Mouse (Mus musculus) Patski (cell line): Measurements from ENCODE around the gene Hyal3. TPM values are rescaled to one million over a fixed set of nuclear protein-coding genes. Genes with fewer than 3 reads are reported as not detected.
A peak's percentile ranks its signal among the peaks of the same experiment; 100 is the strongest.
"Not testable (repeated sequence)": the region's sequence is repeated elsewhere in the genome, so short reads cannot be mapped to it uniquely, and the experiment has no call there.

Source experiments
- ATAC-seq: fragments of 100-300 bp; one replicate; pipeline ENCODE4 v1.8.0; 2021
- CTCF ChIA-PET: fragments of 350-600 bp; sonication (Branson Sonifier 250); formaldehyde crosslinking; loops from one replicate; lab custom pipeline; 2022; ENCODE audit warnings: inconsistent platforms; lab: Charles Lee
- POLR2A ChIA-PET: fragments of 350-600 bp; sonication (Branson Sonifier 250); formaldehyde crosslinking; loops from one replicate; lab custom pipeline; 2022; ENCODE audit warnings: antibody characterized with exemption, inconsistent platforms; lab: Charles Lee
- DNase-seq: peaks from one replicate; pipeline ENCODE4 v3.0.0-alpha.2; 2011; ENCODE audit warnings: low read depth, low spot score
- H3K27me3 ChIP-seq: fragments of 371-371 bp; one replicate; pipeline ENCODE4 v1.5.1; 2021
- CTCF ChIP-seq: fragments of 100-300 bp; IDR thresholded peaks from one replicate; pipeline ENCODE4 v1.5.1; 2021
- in situ Hi-C: fragments of 300-500 bp; cut with MboI; formaldehyde crosslinking; loops from 3 replicates; pipeline ENCODE4 v1.11.1; 2018; ENCODE audit warnings: low pct_unique_long_range_greater_than_20kb, mixed read lengths
- polyA plus RNA-seq: library from polyadenylated mRNA; unstranded; gene quantifications from one replicate; pipeline ENCODE4 v1.2.3, GENCODE M21; 2021

The Hyal3 gene
- polyA plus RNA-seq, 1 experiment from 2014 or later, result 1.1 TPM

DNA sequence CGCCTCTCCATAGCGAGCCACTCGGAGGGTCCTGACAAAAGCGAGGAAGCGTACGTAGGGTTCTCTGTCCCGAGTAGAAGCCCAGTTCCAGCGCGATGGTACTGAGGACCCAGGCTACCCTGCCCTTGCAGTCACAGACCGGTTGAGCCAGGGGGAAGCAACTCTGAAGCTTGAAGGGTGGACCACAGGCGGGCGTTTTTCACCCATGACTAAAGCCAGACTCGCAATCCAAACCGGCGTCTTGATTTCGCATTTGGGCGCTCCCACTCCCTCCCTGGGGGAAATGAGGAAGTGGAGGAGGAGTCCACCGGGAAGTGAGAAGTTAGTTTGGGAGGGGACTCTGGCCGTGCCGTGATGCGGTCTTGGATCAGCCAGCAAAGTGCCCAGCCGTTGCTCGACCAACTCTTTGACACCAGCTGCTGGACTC is 25.6 kb upstream of the Hyal3 start:
- H3K27me3 ChIP-seq, result no peaks in the 10 kb centered on the region
- in situ Hi-C loops, result no loop called here
- DNase-seq (no peak), ATAC-seq (peak; percentile 27)
- CTCF ChIA-PET, result interaction anchor here (1.4 kb wide), 1 partner anchor 90 kb away, joined by 3 read pairs; no protein-coding TSS in a partner anchor
- POLR2A ChIA-PET, result interaction anchor here (1.1 to 2.7 kb wide), 5 partner anchors 8 to 32 kb away, joined by 3 to 10 read pairs (median 5); partner anchors contain the start of genes Cyb561d2, Ifrd2, Nprl2 and Tusc2
- no peak for TF ChIP-seq CTCF

DNA sequence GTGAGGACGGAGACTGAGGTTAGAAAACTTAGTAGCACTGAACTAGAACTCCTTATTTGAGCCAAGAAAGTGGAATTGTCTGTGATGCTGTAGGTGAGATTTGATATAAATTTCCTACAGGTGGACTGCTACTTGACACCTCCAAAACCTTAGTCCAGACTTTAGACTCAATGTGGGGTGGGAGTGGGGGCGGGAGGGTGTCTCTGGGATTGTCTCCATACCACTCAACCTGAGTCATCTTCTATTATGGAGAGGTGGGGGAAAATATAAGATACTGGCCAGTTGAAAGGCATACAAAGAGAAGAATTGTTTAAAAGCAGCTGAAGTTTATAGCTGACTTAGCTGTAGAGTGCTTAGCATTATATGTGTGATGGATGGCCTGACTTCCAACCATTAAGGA is 24.9 kb upstream of the Hyal3 start:
- in situ Hi-C loops, result no loop called here
- CTCF ChIA-PET, result interaction anchor here (1.1 to 1.9 kb wide), 3 partner anchors 11 to 90 kb away, joined by 3 to 8 read pairs (median 3); partner anchors contain the start of gene Hyal2
- no peak for TF ChIP-seq CTCF
- POLR2A ChIA-PET, result interaction anchor here (0.8 to 1.4 kb wide), 4 partner anchors 8 to 14 kb away, joined by 4 to 5 read pairs (median 4); partner anchors contain the start of genes Cyb561d2 and Nprl2
- H3K27me3 ChIP-seq, result no peaks in the 10 kb centered on the region
- DNase-seq (no peak), ATAC-seq (no peak)

DNA sequence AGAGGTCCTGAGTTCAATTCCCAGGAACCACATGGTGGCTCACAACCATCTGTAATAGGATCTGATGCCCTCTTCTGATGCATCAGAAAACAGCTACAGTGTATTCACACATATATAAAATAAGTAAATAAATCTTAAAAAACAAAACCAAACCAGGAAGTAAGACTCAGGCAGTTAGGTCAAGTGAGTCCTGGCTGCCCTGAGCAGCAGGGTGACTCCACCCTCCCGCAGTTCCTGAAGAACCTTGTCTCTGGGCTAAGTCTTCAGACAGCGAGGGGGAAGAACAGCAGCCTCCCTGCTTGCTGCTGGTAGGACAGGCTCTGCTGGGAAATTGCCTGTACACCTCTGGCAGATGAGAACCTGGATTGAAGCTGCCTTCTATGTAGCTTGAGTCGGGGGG is 24.3 kb upstream of the Hyal3 start:
- DNase-seq (no peak), ATAC-seq (no peak)
- H3K27me3 ChIP-seq, result no peaks in the 10 kb centered on the region
- ChIA-PET POLR2A (interaction anchor here (0.8 to 1.4 kb wide), 3 partner anchors 9 to 74 kb away, joined by 4 read pairs; partner anchors contain the start of genes Cyb561d2 and Nprl2), CTCF (interaction anchor here (1.1 to 1.9 kb wide), 3 partner anchors 11 to 89 kb away, joined by 3 to 8 read pairs (median 3); partner anchors contain the start of gene Hyal2)
- in situ Hi-C loops, result no loop called here
- no peak for TF ChIP-seq CTCF

DNA sequence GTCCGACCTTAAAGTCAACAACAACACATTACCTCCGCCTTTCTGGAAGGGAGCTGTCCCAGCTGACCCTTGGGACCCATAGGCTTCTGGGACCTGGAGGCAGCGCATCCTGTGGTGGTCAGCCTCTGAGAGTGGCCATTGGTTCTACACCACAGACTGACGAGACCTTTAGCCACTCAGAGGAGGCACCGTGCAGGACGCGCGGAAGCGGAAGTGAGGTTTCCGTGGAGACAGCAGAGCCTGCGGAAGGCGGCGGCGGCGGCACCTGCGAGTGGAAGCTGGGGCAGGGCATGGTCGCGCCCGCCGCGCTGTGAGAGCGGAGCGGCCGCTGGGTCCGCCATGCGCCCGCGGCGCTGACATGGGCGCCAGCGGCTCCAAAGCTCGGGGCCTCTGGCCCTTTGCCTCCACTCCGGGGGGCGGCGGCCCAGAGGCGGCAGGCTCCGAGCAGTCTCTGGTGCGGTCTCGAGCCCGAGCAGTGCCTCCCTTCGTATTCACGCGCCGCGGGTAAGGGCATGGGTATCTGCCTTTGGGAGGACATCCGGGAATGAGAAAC is 17.5 kb upstream of the Hyal3 start, which contains the start of gene Tusc2:
TSS of gene Tusc2 (plus strand) at position 227 of the 553 bp plus-strand sequence.
- CTCF ChIA-PET, result no interaction called here
- POLR2A ChIA-PET, result interaction anchor here (0.6 to 2.6 kb wide), 4 partner anchors 9 to 69 kb away, joined by 3 to 9 read pairs (median 5); partner anchors contain the start of gene Hyal3
- peak; percentile 99 for ATAC-seq

DNA sequence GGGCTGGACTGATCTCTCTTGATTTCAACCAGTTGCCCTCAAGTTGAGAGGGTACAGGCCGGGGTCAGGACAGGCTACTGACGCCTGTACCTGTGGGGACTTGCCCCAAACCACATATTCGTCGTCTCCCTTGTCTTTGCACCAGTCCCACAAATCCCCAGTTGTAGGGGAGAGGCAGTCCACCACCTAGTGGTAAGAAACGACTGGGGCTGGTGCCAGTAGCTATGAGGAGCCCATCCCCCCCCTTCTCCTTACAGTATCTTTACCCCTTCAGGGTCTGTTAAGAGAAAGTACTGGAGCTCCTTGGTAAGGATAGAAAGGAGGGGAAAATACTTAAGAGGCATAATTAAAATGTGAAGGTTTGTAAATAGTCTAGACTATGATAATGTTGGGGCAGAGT is 15.1 kb upstream of the Hyal3 start:
- in situ Hi-C loops, DNase-seq, H3K27me3 ChIP-seq, ATAC-seq: not testable (repeated sequence)
- POLR2A ChIA-PET, result interaction anchor here (1.1 kb wide), 1 partner anchor 79 kb away, joined by 3 read pairs; no protein-coding TSS in a partner anchor
- CTCF ChIA-PET, result interaction anchor here (0.8 to 2.5 kb wide), 8 partner anchors 9 to 79 kb away, joined by 3 to 9 read pairs (median 4); partner anchors contain the start of genes Hyal1, Hyal3 and Naa80

More for the DNA sequence above, 17.5 kb upstream of the Hyal3 start, which contains the start of gene Tusc2:
- in situ Hi-C loops, result no loop called here
- TF ChIP-seq CTCF, result no peak
- no peaks in the 10 kb centered on the region for H3K27me3 ChIP-seq
- DNase-seq, result no peak

DNA sequence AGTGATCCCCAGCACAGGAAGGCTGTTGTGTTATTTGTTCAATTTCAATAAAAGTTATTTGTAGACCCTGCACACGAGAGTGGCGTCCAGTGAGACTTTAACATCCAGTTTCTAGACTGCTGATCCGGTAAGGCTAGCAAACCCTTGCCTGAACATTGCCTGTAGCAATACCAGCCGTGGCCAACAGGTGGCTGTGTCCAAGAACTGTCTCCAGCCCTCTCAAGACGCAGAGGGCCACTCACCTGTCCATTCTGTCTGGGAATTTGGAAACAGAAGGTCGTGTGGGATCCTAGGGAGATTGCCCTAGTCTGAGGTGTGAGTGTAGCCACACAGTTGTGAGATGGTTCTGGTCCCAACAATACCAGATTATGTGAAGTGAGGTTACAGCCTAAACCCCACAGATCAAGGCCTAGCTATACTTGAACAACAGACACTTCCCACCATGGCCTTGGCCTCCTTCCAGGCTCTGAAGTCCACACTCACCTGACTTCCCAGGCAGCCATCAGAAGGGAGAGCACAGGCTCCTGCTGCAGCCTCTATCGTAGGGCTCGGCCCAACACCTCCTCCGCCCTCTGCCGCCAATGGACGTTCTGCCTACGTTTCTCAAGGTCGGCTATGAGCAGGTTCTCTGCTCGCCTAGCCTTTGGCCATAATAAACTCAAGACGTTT is 14.4 kb upstream of the Hyal3 start:
- TF ChIP-seq CTCF, result no peak
- CTCF ChIA-PET, result interaction anchor here (0.7 to 2.5 kb wide), 11 partner anchors 9 to 79 kb away, joined by 3 to 9 read pairs (median 3); partner anchors contain the start of genes Hyal1, Hyal3 and Naa80
- DNase-seq (no peak), ATAC-seq (no peak)
- no peaks in the 10 kb centered on the region for H3K27me3 ChIP-seq
- POLR2A ChIA-PET, result interaction anchor here (1.3 kb wide), 1 partner anchor 23 kb away, joined by 3 read pairs; no protein-coding TSS in a partner anchor
- in situ Hi-C loops, result no loop called here

DNA sequence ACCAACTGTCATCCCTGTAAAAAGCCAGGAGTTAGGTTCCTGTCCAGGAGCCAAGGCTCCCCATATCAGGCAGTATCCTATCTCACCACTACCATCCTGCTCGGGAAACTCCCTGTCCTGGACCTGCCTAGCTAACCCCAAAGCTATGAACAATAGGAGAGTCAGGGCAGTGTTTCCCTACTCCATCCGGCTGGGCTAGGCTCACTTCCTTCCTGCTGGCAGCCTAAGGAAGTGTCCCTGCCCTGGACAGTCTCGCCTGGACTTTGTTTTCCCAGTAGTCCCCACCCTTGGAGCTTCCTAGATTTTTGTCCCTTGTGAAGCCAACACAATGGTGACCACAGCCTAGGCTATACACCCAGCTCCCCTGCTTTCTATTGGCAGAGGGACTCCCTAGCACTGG is 13.8 kb upstream of the Hyal3 start:
- CTCF ChIA-PET, result interaction anchor here (0.7 to 2.5 kb wide), 5 partner anchors 10 to 78 kb away, joined by 3 to 9 read pairs (median 3); partner anchors contain the start of genes Hyal3 and Naa80
- TF ChIP-seq CTCF, result no peak
- in situ Hi-C loops, result no loop called here
- POLR2A ChIA-PET, result interaction anchor here (0.8 to 1.3 kb wide), 2 partner anchors 22 to 700 kb away, joined by 3 to 4 read pairs; no protein-coding TSS in a partner anchor
- ATAC-seq (no peak), DNase-seq (no peak)
- H3K27me3 ChIP-seq, result no peaks in the 10 kb centered on the region

DNA sequence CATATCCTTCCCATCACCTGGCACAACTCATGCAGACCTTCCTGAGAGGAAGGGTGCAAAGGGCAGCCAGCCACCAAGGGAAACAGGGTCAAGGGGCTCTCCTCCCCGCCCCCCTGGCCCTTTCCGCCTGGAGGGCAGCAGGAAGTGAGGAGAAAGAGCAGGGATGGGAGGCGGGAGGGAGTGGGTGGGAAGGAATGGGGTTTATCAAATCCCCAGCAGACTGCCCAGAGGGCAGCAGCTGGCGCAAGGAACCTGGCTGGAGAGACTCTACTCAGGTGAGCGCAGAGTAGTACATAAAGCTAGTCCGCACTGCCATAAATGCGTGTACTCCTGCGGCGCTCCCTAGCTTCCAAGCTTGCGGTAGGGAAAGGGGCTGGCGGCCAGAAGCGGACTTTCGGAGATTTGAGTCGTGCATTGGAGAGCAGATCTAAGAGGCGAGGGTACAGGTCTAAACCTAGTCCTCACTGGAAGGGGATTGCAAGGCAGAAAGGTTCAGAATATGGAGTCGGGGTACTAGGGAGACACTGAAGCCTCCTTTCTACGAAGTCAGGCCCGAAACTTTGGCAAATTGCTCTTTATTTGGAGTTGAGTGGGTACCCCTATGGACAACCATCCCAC is 12.8 kb upstream of the Hyal3 start, which contains the start of gene Hyal2:
TSS of gene Hyal2 (plus strand) at position 244 of the 618 bp plus-strand sequence.
- TF ChIP-seq CTCF, result no peak

More for the DNA sequence above, 12.8 kb upstream of the Hyal3 start, which contains the start of gene Hyal2:
- no peak for ATAC-seq
- ChIA-PET POLR2A (interaction anchor here (0.9 to 1.0 kb wide), 2 partner anchors 13 to 73 kb away, joined by 3 to 5 read pairs; no protein-coding TSS in a partner anchor), CTCF (interaction anchor here (2.2 to 4.3 kb wide), 3 partner anchors 11 to 78 kb away, joined by 8 to 19 read pairs (median 8); partner anchors contain the start of genes Hyal3 and Naa80)
- no peaks in the 10 kb centered on the region for H3K27me3 ChIP-seq
- DNase-seq, result no peak
- in situ Hi-C loops, result no loop called here
